Mouse (Mus musculus) intestine, embryonic 15.5 days (tissue): Measurements from ENCODE around the gene Gm28576. TPM values are rescaled to one million over a fixed set of nuclear protein-coding genes. Genes with fewer than 3 reads are reported as not detected.
"Not testable (repeated sequence)": the region's sequence is repeated elsewhere in the genome, so short reads cannot be mapped to it uniquely, and the experiment has no call there.

Experiments
- ATAC-seq: fragments of 200-750 bp; cut with Nextera tagmentation; 2 replicates; pipeline ENCODE4 v1.8.0; 2017; ENCODE audit warnings: moderate TSS enrichment, moderate library complexity
- H3K27ac ChIP-seq: fragments of 300-500 bp; sonication (generic); 2 replicates; pipeline ENCODE4 v1.5.1; 2015; ENCODE audit warnings: mild to moderate bottlenecking, inconsistent platforms
- H3K27me3 ChIP-seq: fragments of 300-500 bp; sonication (generic); replicated peaks from 2 replicates; pipeline ENCODE4 v1.6.1; 2015; ENCODE audit warnings: inconsistent platforms
- H3K36me3 ChIP-seq: fragments of 300-500 bp; sonication (generic); 2 replicates; pipeline ENCODE4 v1.6.1; 2015; ENCODE audit warnings: inconsistent platforms
- H3K4me1 ChIP-seq: fragments of 300-500 bp; sonication (generic); replicated peaks from 2 replicates; pipeline ENCODE4 v1.6.1; 2015; ENCODE audit warnings: inconsistent platforms
- H3K4me2 ChIP-seq: fragments of 300-500 bp; sonication (generic); replicated peaks from 2 replicates; pipeline ENCODE4 v1.6.1; 2015; ENCODE audit warnings: mild to moderate bottlenecking, inconsistent platforms
- H3K4me3 ChIP-seq: fragments of 300-500 bp; sonication (generic); replicated peaks from 2 replicates; pipeline ENCODE4 v1.5.1; 2015; ENCODE audit warnings: inconsistent platforms
- H3K9ac ChIP-seq: fragments of 300-500 bp; sonication (generic); 2 replicates; pipeline ENCODE4 v1.6.1; 2015; ENCODE audit warnings: inconsistent platforms
- H3K9me3 ChIP-seq: fragments of 300-500 bp; sonication (generic); 2 replicates; pipeline ENCODE4 v1.6.1; 2016; ENCODE audit warnings: inconsistent platforms
- WGBS: fragments of 180-500 bp; shearing (Covaris S2); methylation state at CpG from one replicate; pipeline ENCODE4 v1.1.7; 2015; 5-methylcytosine and 5-hydroxymethylcytosine counted together
- polyA plus RNA-seq: library from polyadenylated mRNA; unstranded; fragments of >200 nt; fragmentation: Nextera tagmentation; extraction: Ambion mirVana; gene quantifications from 2 replicates; pipeline ENCODE4 v1.2.1, GENCODE M21; 2015

Gm28576 gene
- not detected in 2 replicates for polyA plus RNA-seq

GRCm38 (mm10) chrY:7722641-7723040 lies at the start of gene Gm28576:
Gene Gm28576 (plus strand): TSS chrY:7722941.
- not testable (repeated sequence) for H3K9ac ChIP-seq, H3K9me3 ChIP-seq

More at GRCm38 (mm10) chrY:7722641-7723040, at the start of gene Gm28576:
- not testable (repeated sequence) for H3K4me1 ChIP-seq, H3K27ac ChIP-seq, H3K27me3 ChIP-seq, ATAC-seq, H3K4me3 ChIP-seq, H3K36me3 ChIP-seq, H3K4me2 ChIP-seq
- no CpG with 5 or more reads among the region's 8 CpGs for WGBS

Other genes with a start within 250 kb of the Gm28576 start
- not detected in 2 replicates for gene Gm20826, start 84.5 kb upstream of the Gm28576 start, polyA plus RNA-seq